Mouse (Mus musculus) forebrain, embryonic 13.5 days (tissue): ENCODE measurements at regions not wholly inside any gene's neighbourhood (a gene's known extent, or its start where the extent isn't known, plus 50 kb on each side); places are given as distances from the start of the nearest gene placed in this dataset.
A peak's percentile ranks its signal among the peaks of the same experiment; 100 is the strongest.
"Not testable (repeated sequence)": the region's sequence is repeated elsewhere in the genome, so short reads cannot be mapped to it uniquely, and the experiment has no call there.

Experiments used
- ATAC-seq: fragments of 200-750 bp; cut with Nextera tagmentation; 2 replicates; pipeline ENCODE4 v1.8.0; 2017
- H3K27ac ChIP-seq: fragments of 300-500 bp; sonication (generic); 2 replicates; pipeline ENCODE4 v1.5.1; 2015; ENCODE audit warnings: inconsistent platforms, mild to moderate bottlenecking, moderate library complexity
- H3K27me3 ChIP-seq: fragments of 300-500 bp; sonication (generic); 2 replicates; pipeline ENCODE4 v1.6.1; 2015; ENCODE audit warnings: mild to moderate bottlenecking, inconsistent platforms
- H3K36me3 ChIP-seq: fragments of 300-500 bp; sonication (generic); 2 replicates; pipeline ENCODE4 v1.6.1; 2015; ENCODE audit warnings: mild to moderate bottlenecking, inconsistent platforms; ENCODE audit not compliant: poor library complexity, severe bottlenecking
- H3K4me1 ChIP-seq: fragments of 300-500 bp; sonication (generic); 2 replicates; pipeline ENCODE4 v1.6.1; 2015; ENCODE audit warnings: inconsistent platforms
- H3K4me2 ChIP-seq: fragments of 300-500 bp; sonication (generic); 2 replicates; pipeline ENCODE4 v1.6.1; 2015; ENCODE audit warnings: inconsistent platforms, mild to moderate bottlenecking, moderate library complexity
- H3K4me3 ChIP-seq: fragments of 300-500 bp; sonication (generic); 2 replicates; pipeline ENCODE4 v1.5.1; 2015; ENCODE audit warnings: mild to moderate bottlenecking, inconsistent platforms
- H3K9ac ChIP-seq: fragments of 300-500 bp; sonication (generic); 2 replicates; pipeline ENCODE4 v1.6.1; 2015; ENCODE audit warnings: mild to moderate bottlenecking, inconsistent platforms
- H3K9me3 ChIP-seq: fragments of 300-500 bp; sonication (generic); replicated peaks from 2 replicates; pipeline ENCODE4 v1.6.1; 2016; ENCODE audit warnings: inconsistent platforms
- whole genome bisulfite sequencing: fragments of 180-500 bp; shearing (Covaris S2); methylation state at CpG from one replicate; pipeline ENCODE4 v1.1.7; 2015; 5-methylcytosine and 5-hydroxymethylcytosine counted together

DNA sequence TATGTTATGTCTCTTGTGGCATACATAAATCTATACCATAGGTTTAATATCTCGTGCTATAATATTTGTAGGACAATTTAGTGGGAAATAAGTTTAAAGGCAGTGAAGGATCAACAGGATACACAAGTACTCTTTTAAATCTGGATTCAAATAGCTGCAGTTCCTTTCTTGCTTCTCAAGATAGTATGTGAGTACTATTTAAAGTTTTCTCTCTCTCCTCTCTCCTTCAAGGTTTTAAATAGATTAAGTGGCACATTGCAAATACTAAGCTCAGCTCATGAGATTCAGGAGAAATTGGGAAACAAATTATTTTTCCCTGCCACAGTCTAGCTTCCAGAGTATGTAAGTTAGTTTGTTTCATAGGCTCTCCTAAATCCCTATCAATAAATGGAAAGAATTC, 1103.9 kb downstream of the Ndufa4 start:
- Histone ChIP-seq H3K9ac (no peak overlapping the region), H3K27me3 (no peaks in the 10 kb centered on the region), H3K4me2 (no peak overlapping the region), H3K36me3 (no peaks in the 10 kb centered on the region), H3K4me1 (no peaks in the 10 kb centered on the region), H3K4me3 (no peak overlapping the region), H3K9me3 (no peaks in the 10 kb centered on the region), H3K27ac (no peak overlapping the region)
- ATAC-seq = no peak
- 93% methylated on average over 1 of the region's 1 CpGs for WGBS

DNA sequence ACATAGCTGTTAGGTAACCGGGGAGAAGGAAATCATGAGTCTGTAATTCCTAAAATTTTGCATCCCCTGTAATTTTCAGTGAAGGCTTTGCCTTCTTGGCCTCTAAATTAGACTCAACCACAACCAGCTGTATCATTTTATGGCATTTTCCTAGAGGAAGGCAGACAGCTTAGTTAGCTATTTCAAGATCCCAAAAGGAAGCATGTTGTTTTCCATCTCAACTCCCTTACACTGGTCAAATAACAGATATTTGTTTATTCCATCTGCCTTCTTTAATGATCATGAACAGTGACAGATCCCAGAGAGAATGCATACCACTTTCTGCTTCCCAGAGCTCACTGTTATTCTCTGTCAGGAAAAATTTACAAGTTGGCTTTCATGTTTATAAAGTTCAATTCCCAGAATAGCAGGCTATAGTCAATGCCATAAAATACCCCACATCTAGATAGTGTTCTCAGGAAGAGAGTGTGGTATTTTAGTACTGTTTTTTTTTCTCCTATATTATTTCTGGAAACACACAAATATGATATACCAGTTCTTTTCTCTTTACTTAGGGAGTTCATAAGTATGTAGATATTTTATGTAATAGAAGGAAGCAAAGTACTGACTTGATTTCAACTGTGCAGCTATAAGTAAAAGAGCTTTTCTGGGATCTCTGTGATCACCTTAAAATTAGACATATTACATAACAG, 1148.5 kb downstream of the Ndufa4 start:
- Histone ChIP-seq H3K4me2 (no peak overlapping the region), H3K9me3 (no peaks in the 10 kb centered on the region), H3K9ac (no peak overlapping the region), H3K36me3 (no peaks in the 10 kb centered on the region), H3K27ac (no peak overlapping the region), H3K4me3 (no peak overlapping the region), H3K4me1 (no peaks in the 10 kb centered on the region), H3K27me3 (no peaks in the 10 kb centered on the region)
- no peak for ATAC-seq
- WGBS = 95% methylated on average over 1 of the region's 1 CpGs

DNA sequence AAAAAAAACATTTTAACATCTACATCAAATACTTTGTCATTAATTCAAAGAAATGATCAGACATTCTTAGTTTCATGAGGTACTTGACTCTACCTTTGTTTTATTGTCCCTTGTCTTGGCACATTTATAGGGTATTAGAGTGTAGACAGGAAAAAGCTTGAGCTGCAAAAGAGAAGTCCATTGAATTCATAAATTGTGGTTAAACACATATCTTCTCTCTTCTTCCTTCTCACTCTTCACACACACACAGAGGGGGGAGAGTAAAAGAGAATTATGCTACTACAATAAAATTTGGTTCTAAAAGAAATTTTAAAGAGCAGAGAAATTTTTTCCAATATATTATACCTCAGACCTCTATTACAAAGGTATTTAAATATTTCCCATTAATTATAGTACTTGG, 1149.2 kb downstream of the Ndufa4 start:
- Histone ChIP-seq H3K27ac (no peak overlapping the region), H3K4me1 (no peaks in the 10 kb centered on the region), H3K36me3 (no peaks in the 10 kb centered on the region), H3K27me3 (no peaks in the 10 kb centered on the region), H3K9me3 (no peaks in the 10 kb centered on the region), H3K9ac (no peak overlapping the region), H3K4me2 (no peak overlapping the region), H3K4me3 (no peak overlapping the region)
- ATAC-seq = no peak

DNA sequence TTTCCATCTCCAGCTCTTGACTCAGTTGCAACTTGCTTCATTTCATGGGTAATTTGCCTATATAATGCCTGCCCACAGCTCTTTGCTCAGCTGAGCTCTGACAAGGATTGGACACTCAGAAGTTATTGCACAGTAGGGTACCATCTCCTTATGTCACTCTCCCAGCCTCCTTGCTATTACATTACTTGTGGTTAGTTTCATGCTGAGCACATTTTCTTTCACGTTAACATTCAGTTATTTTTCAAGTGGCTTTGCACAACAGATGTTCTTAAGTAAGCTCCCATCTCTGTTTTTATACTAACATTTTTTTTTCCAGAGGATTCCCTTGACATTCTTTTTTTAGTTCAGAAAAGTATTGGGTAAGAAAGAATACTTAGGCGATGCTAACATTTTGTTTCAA, 1163.2 kb downstream of the Ndufa4 start:
- Histone ChIP-seq H3K27ac (no peak overlapping the region), H3K4me2 (no peak overlapping the region), H3K4me1 (no peaks in the 10 kb centered on the region), H3K36me3 (no peaks in the 10 kb centered on the region), H3K9ac (no peak overlapping the region), H3K27me3 (no peaks in the 10 kb centered on the region), H3K9me3 (no peaks in the 10 kb centered on the region), H3K4me3 (no peak overlapping the region)
- WGBS = 77% methylated on average over 2 of the region's 2 CpGs
- no peak for ATAC-seq

DNA sequence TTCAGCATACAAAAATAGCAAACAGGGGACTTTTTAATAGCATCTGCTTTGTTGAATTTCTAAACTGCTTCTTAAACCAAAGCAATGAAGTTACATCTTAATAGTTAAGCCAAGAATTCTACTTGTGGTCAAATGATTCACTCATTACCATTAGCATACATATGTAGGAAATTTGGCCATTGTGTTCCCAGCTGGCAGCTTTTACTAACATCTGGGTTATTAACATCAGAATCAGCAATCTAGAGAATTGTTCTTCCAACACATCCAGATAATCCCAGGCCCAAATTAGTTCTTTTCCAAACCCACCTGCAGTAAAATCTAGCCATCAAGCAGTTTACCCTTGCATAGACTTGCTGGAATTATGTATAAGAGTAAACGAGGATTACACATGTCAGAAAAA, 1184.7 kb downstream of the Ndufa4 start:
- no peaks in the 10 kb centered on the region for H3K36me3 ChIP-seq
- H3K4me1 ChIP-seq = no peaks in the 10 kb centered on the region
- no peak overlapping the region for H3K27ac ChIP-seq
- H3K27me3 ChIP-seq = no peaks in the 10 kb centered on the region
- H3K9ac ChIP-seq = no peak overlapping the region
- no peaks in the 10 kb centered on the region for H3K9me3 ChIP-seq
- no peak overlapping the region for H3K4me2 ChIP-seq
- peak; percentile 33; the same call in 1 of the 2 replicates for ATAC-seq
- no peak overlapping the region for H3K4me3 ChIP-seq
- 67% methylated on average over 1 of the region's 1 CpGs for WGBS

DNA sequence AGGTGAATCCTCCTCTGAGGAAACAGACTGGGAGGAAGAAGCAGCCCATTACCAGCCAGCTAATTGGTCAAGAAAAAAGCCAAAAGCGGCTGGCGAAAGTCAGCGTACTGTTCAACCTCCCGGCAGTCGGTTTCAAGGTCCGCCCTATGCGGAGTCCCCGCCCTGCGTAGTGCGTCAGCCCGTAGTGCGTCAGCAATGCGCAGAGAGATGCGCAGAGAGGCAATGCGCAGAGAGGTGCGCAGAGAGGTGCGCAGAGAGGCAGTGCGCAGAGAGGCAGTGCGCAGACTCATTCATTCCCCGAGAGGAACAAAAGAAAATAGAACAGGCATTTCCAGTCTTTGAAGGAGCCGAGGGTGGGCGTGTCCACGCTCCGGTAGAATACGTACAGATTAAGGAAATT, 1216.8 kb downstream of the Ndufa4 start:
- 99% methylated on average over 20 of the region's 25 CpGs for WGBS
- not testable (repeated sequence) for ATAC-seq, H3K9ac ChIP-seq, H3K27ac ChIP-seq, H3K4me1 ChIP-seq, H3K9me3 ChIP-seq, H3K27me3 ChIP-seq, H3K4me3 ChIP-seq, H3K36me3 ChIP-seq, H3K4me2 ChIP-seq
